Mouse (Mus musculus) CH12.LX (cell line): Measurements from ENCODE around the gene Myo9b. TPM values are rescaled to one million over a fixed set of nuclear protein-coding genes. Genes with fewer than 3 reads are reported as not detected.

Experiments
- DNase-seq: peaks from one replicate; pipeline ENCODE4 v3.0.0-alpha.2; 2013; ENCODE audit errors: extremely low read depth
- H3K27ac ChIP-seq: 2 replicates; pipeline ENCODE4 v1.5.1; 2012; ENCODE audit warnings: low read depth, mild to moderate bottlenecking, control low read depth, moderate library complexity; ENCODE audit not compliant: insufficient read depth
- H3K27me3 ChIP-seq: replicated peaks from 2 replicates; pipeline ENCODE3; 2012; ENCODE audit warnings: inconsistent platforms
- H3K36me3 ChIP-seq, 2 experiments: replicated peaks in 1 of 2; 2 replicates each; pipeline versions ENCODE3 to v1.6.1; 2012; ENCODE audit warnings: inconsistent platforms in 1 of 2, low read length in 1 of 2, mild to moderate bottlenecking in 1 of 2, mixed read lengths in 1 of 2, moderate library complexity in 1 of 2; ENCODE audit not compliant: control insufficient read depth in 1 of 2, insufficient read depth in 1 of 2
- H3K4me1 ChIP-seq, 2 experiments: 2 replicates each; pipeline ENCODE4 v1.6.1; 2012; ENCODE audit warnings: inconsistent platforms in 1 of 2, moderate library complexity in 1 of 2; ENCODE audit not compliant: insufficient read depth in 2 of 2, control insufficient read depth in 1 of 2
- H3K4me2 ChIP-seq: 2 replicates; pipeline ENCODE4 v1.6.1; 2012; ENCODE audit warnings: low read depth, mild to moderate bottlenecking, control low read depth; ENCODE audit not compliant: poor library complexity, insufficient read depth, severe bottlenecking
- H3K4me3 ChIP-seq, 3 experiments: fragments of 150-350 bp in 1 of 3; sonication (generic) in 1 of 3; replicated peaks in 1 of 3; 2 replicates each; pipeline versions ENCODE3 to v1.5.1; 2011 to 2012; ENCODE audit warnings: low read depth in 2 of 3, low read length in 2 of 3, mild to moderate bottlenecking in 2 of 3, moderate library complexity in 2 of 3, control low read depth in 1 of 3, improper control_type of control experiment in 1 of 3, inconsistent platforms in 1 of 3, mixed read lengths in 1 of 3; ENCODE audit not compliant: poor library complexity in 1 of 3
- H3K79me2 ChIP-seq: replicated peaks from 2 replicates; pipeline ENCODE4 v1.6.1; 2012; ENCODE audit warnings: mild to moderate bottlenecking, moderate library complexity; ENCODE audit not compliant: control insufficient read depth, poor library complexity, insufficient read depth, severe bottlenecking; ENCODE audit errors: extremely low read depth
- H3K9ac ChIP-seq: 2 replicates; pipeline ENCODE4 v1.6.1; 2012; ENCODE audit warnings: low read depth, mild to moderate bottlenecking, control low read depth, moderate library complexity; ENCODE audit not compliant: insufficient read depth
- H3K9me3 ChIP-seq: replicated peaks from 2 replicates; pipeline ENCODE3; 2012; ENCODE audit warnings: low read length, inconsistent platforms, mixed read lengths
- BHLHE40 ChIP-seq: IDR thresholded peaks from 2 replicates; pipeline ENCODE4 v1.6.1; 2011; ENCODE audit warnings: mild to moderate bottlenecking, low read depth, low read length, improper control_type of control experiment
- CHD1 ChIP-seq: IDR thresholded peaks from 2 replicates; pipeline ENCODE4 v1.6.1; 2012; ENCODE audit warnings: low read depth, low read length, improper control_type of control experiment, inconsistent platforms
- CHD2 ChIP-seq: IDR thresholded peaks from 2 replicates; pipeline ENCODE4 v1.6.1; 2011; ENCODE audit warnings: low read length, improper control_type of control experiment
- CTCF ChIP-seq, 2 experiments: IDR thresholded peaks in 1 of 2; conservative IDR thresholded peaks in 1 of 2; 2 replicates each; pipeline ENCODE4 v1.5.1; 2011 to 2012; ENCODE audit warnings: low read depth in 2 of 2, low read length in 2 of 2, improper control_type of control experiment in 1 of 2, inconsistent platforms in 1 of 2, mild to moderate bottlenecking in 1 of 2, moderate library complexity in 1 of 2
- E2F4 ChIP-seq: IDR thresholded peaks from 2 replicates; pipeline ENCODE4 v1.6.1; 2011; ENCODE audit warnings: low read depth, low read length, improper control_type of control experiment; ENCODE audit not compliant: insufficient replicate concordance
- EP300 ChIP-seq: IDR thresholded peaks from 2 replicates; pipeline ENCODE4 v1.6.1; 2011; ENCODE audit warnings: low read length, improper control_type of control experiment
- ETS1 ChIP-seq: conservative IDR thresholded peaks from 2 replicates; pipeline ENCODE4 v1.6.1; 2012; ENCODE audit warnings: low read depth, mild to moderate bottlenecking, inconsistent platforms, low read length, improper control_type of control experiment, moderate library complexity
- HCFC1 ChIP-seq: IDR thresholded peaks from 2 replicates; pipeline ENCODE4 v1.6.1; 2012; ENCODE audit warnings: low read depth, mild to moderate bottlenecking, inconsistent platforms, low read length, improper control_type of control experiment
- IRF4 ChIP-seq: IDR thresholded peaks from 2 replicates; pipeline ENCODE4 v1.6.1; 2014; ENCODE audit warnings: low read depth, mild to moderate bottlenecking, inconsistent platforms, low read length, improper control_type of control experiment
- JUND ChIP-seq: conservative IDR thresholded peaks from 2 replicates; pipeline ENCODE4 v1.6.1; 2011; ENCODE audit warnings: low read depth, low read length, improper control_type of control experiment
- MAFK ChIP-seq: IDR thresholded peaks from 2 replicates; pipeline ENCODE4 v1.6.1; 2011; ENCODE audit warnings: low read length, improper control_type of control experiment; ENCODE audit not compliant: insufficient replicate concordance
- MAX ChIP-seq: IDR thresholded peaks from 2 replicates; pipeline ENCODE4 v1.6.1; 2011; ENCODE audit warnings: low read length, improper control_type of control experiment
- MAZ ChIP-seq: IDR thresholded peaks from 2 replicates; pipeline ENCODE4 v1.6.1; 2012; ENCODE audit warnings: low read depth, mild to moderate bottlenecking, inconsistent platforms, low read length, improper control_type of control experiment, moderate library complexity
- MEF2A ChIP-seq: IDR thresholded peaks from 2 replicates; pipeline ENCODE4 v1.6.1; 2014; ENCODE audit warnings: low read depth, mild to moderate bottlenecking, inconsistent platforms, low read length, improper control_type of control experiment, borderline replicate concordance
- MYC ChIP-seq: IDR thresholded peaks from 2 replicates; pipeline ENCODE4 v1.6.1; 2011; ENCODE audit warnings: low read depth, mild to moderate bottlenecking, improper control_type of control experiment, low read length
- NELFE ChIP-seq: IDR thresholded peaks from 2 replicates; pipeline ENCODE4 v1.6.1; 2011; ENCODE audit warnings: low read depth, low read length, improper control_type of control experiment
- NRF1 ChIP-seq: IDR thresholded peaks from 2 replicates; pipeline ENCODE4 v1.6.1; 2014; ENCODE audit warnings: low read depth, mild to moderate bottlenecking, inconsistent platforms, low read length, improper control_type of control experiment, moderate library complexity
- POLR2A ChIP-seq: IDR thresholded peaks from 2 replicates; pipeline ENCODE4 v1.6.1; 2011; ENCODE audit warnings: low read depth, mild to moderate bottlenecking, improper control_type of control experiment, low read length
- POLR2AphosphoS2 ChIP-seq: IDR thresholded peaks from 2 replicates; pipeline ENCODE4 v1.6.1; 2011; ENCODE audit warnings: low read depth, low read length, improper control_type of control experiment
- RAD21 ChIP-seq: IDR thresholded peaks from 2 replicates; pipeline ENCODE4 v1.6.1; 2011; ENCODE audit warnings: low read depth, mild to moderate bottlenecking, low read length, improper control_type of control experiment, moderate library complexity
- RCOR1 ChIP-seq: conservative IDR thresholded peaks from 2 replicates; pipeline ENCODE4 v1.6.1; 2012; ENCODE audit warnings: low read depth, mild to moderate bottlenecking, inconsistent platforms, low read length, improper control_type of control experiment
- SIN3A ChIP-seq: IDR thresholded peaks from 2 replicates; pipeline ENCODE4 v1.6.1; 2012; ENCODE audit warnings: low read length, improper control_type of control experiment, inconsistent platforms
- SMC3 ChIP-seq: IDR thresholded peaks from 2 replicates; pipeline ENCODE4 v1.6.1; 2011; ENCODE audit warnings: low read depth, low read length, improper control_type of control experiment
- TBP ChIP-seq: conservative IDR thresholded peaks from 2 replicates; pipeline ENCODE4 v1.6.1; 2011; ENCODE audit warnings: low read depth, low read length, improper control_type of control experiment
- TCF12 ChIP-seq: IDR thresholded peaks from 2 replicates; pipeline ENCODE4 v1.6.1; 2014; ENCODE audit warnings: low read depth, mild to moderate bottlenecking, inconsistent platforms, low read length, improper control_type of control experiment
- UBTF ChIP-seq: IDR thresholded peaks from 2 replicates; pipeline ENCODE4 v1.6.1; 2012; ENCODE audit warnings: low read depth, mild to moderate bottlenecking, inconsistent platforms, low read length, improper control_type of control experiment, moderate library complexity
- USF1 ChIP-seq: IDR thresholded peaks from 2 replicates; pipeline ENCODE4 v1.6.1; 2014; ENCODE audit warnings: low read depth, mild to moderate bottlenecking, inconsistent platforms, low read length, improper control_type of control experiment
- USF2 ChIP-seq: conservative IDR thresholded peaks from 2 replicates; pipeline ENCODE4 v1.6.1; 2011; ENCODE audit warnings: low read depth, low read length, improper control_type of control experiment
- ZC3H11A ChIP-seq: IDR thresholded peaks from 2 replicates; pipeline ENCODE4 v1.6.1; 2012; ENCODE audit warnings: low read depth, mild to moderate bottlenecking, inconsistent platforms, low read length, improper control_type of control experiment
- ZKSCAN1 ChIP-seq: IDR thresholded peaks from 2 replicates; pipeline ENCODE4 v1.6.1; 2012; ENCODE audit warnings: low read depth, inconsistent platforms, low read length, improper control_type of control experiment, borderline replicate concordance
- ZMIZ1 ChIP-seq: IDR thresholded peaks from 2 replicates; pipeline ENCODE4 v1.6.1; 2012; ENCODE audit warnings: low read depth, mild to moderate bottlenecking, inconsistent platforms, low read length, improper control_type of control experiment
- ZNF384 ChIP-seq: IDR thresholded peaks from 2 replicates; pipeline ENCODE4 v1.6.1; 2012; ENCODE audit warnings: low read depth, low read length, improper control_type of control experiment, inconsistent platforms
- dilution Hi-C: fragments of 300-500 bp; cut with MboI; formaldehyde crosslinking; loops from 2 replicates; pipeline ENCODE4 v1.14.3; 2020; ENCODE audit warnings: low sequenced_read_pairs; ENCODE audit not compliant: extremely low pct_unique_long_range_greater_than_20kb, extremely low pct_ligation_motif_present
- in situ Hi-C: fragments of 300-500 bp; cut with MboI; formaldehyde crosslinking; loops from 3 replicates; pipeline ENCODE4 v1.14.3; 2019; ENCODE audit warnings: low sequenced_read_pairs, low pct_ligation_motif_present, low pct_unique_long_range_greater_than_20kb, mixed read lengths
- polyA plus RNA-seq: library from polyadenylated mRNA; unstranded; fragments of >175 nt; gene quantifications from 2 replicates; pipeline ENCODE4 v1.2.1, GENCODE M21; 2012; ENCODE audit warnings: low read depth; ENCODE audit not compliant: insufficient read length
- total RNA-seq, 2 experiments: library from RNA; depleted of rRNA; stranded (reverse); fragments of 300-350 nt in 1 of 2; fragments of >200 nt in 1 of 2; gene quantifications; 2 replicates each; pipeline ENCODE4 v1.2.3; 2012 to 2014

Myo9b gene
- total and polyA plus RNA-seq, 3 experiments: 14.2 to 36.2 (median 29.0) TPM

- no peak overlapping the region for H3K4me3 ChIP-seq
- H3K9me3 ChIP-seq: no peaks in the 10 kb centered on the region
- no peaks in the 10 kb centered on the region for H3K79me2 ChIP-seq
- TF ChIP-seq SMC3 (peak; percentile 28), POLR2A (no peak), TBP (no peak), CTCF (conservative IDR thresholded peaks at IDR 0.05 in 1 of 2, IDR thresholded peaks at IDR 0.05 in 1 of 2; ENCODE audit: low read depth in 2 of 2, low read length in 2 of 2) (peak in 1 of 2 experiments; percentile 31; a peak in 2 of 4 replicates)
- TF ChIP-seq, all 38 proteins: peak for 2
- Histone ChIP-seq H3K27ac (no peak overlapping the region), H3K4me1 (peaks cover 0 to 13% of the 10 kb centered on the region in 2 experiments; a peak in 1 of 4 replicates), H3K36me3 (peaks cover 68 to 87% of the 10 kb centered on the region in 2 experiments), H3K4me2 (no peak overlapping the region), H3K9ac (no peak overlapping the region), H3K27me3 (no peaks in the 10 kb centered on the region)
- in situ Hi-C loops (no loop called here), dilution Hi-C loops (no loop called here)
- DNase-seq: no peak
Measured at GRCm38 (mm10) chr8:71358026-71358425, 85.5 kb downstream of the Myo9b start.

GRCm38 (mm10) chr8:71366771-71367528, 94.4 kb downstream of the Myo9b start, which contains the start of gene Use1:
TSS of gene Use1 (plus strand) at chr8:71366848.
- dilution Hi-C loops: no loop called here
- in situ Hi-C loops: no loop called here
- TF ChIP-seq UBTF (no peak), USF1 (no peak), JUND (no peak), USF2 (no peak), ZMIZ1 (no peak; the same call in 1 of the 2 replicates), BHLHE40 (peak; percentile 94), MAZ (peak; percentile 40; the same call in 1 of the 2 replicates), ZKSCAN1 (no peak), SIN3A (peak; percentile 89), ETS1 (peak; percentile 32), POLR2A (peak; percentile 64), CHD2 (peak; percentile 58; the same call in 1 of the 2 replicates), ZC3H11A (no peak), RAD21 (no peak), NRF1 (peak; percentile 72), CHD1 (no peak), TCF12 (peak; percentile 81), RCOR1 (no peak), MEF2A (peak; percentile 7; the same call in 1 of the 2 replicates), NELFE (peak; percentile 63; the same call in 1 of the 2 replicates), EP300 (no peak), MAFK (no peak), MYC (peak; percentile 96), ZNF384 (no peak), POLR2AphosphoS2 (peak; percentile 74; the same call in 1 of the 2 replicates), CTCF (conservative IDR thresholded peaks at IDR 0.05 in 1 of 2, IDR thresholded peaks at IDR 0.05 in 1 of 2; ENCODE audit: low read depth in 2 of 2, low read length in 2 of 2) (no peak), HCFC1 (peak; percentile 93), MAX (peak; percentile 95), E2F4 (peak; percentile 64; the same call in 1 of the 2 replicates), IRF4 (no peak)

More at GRCm38 (mm10) chr8:71366771-71367528, 94.4 kb downstream of the Myo9b start, which contains the start of gene Use1:
- Histone ChIP-seq H3K36me3 (peaks cover 11 to 25% of the 10 kb centered on the region in 2 experiments), H3K9me3 (no peaks in the 10 kb centered on the region), H3K27ac (peak within 1 kb of the TSS; percentile 88), H3K4me1 (peaks cover 15 to 35% of the 10 kb centered on the region in 2 experiments), H3K79me2 (no peaks in the 10 kb centered on the region), H3K27me3 (no peaks in the 10 kb centered on the region), H3K4me2 (peak within 1 kb of the TSS; percentile 80), H3K4me3 (peak within 1 kb of the TSS; percentile 69 to 79 (median 74)), H3K9ac (peak within 1 kb of the TSS; percentile 79)
- DNase-seq: peak; percentile 97
